Mouse (Mus musculus): ENCODE results near the gene Nlrp4b. TPM values are rescaled to one million over a fixed set of nuclear protein-coding genes. Genes with fewer than 3 reads are reported as not detected.
"Not testable (repeated sequence)": the region's sequence is repeated elsewhere in the genome, so short reads cannot be mapped to it uniquely, and the experiment has no call there.

Gene Nlrp4b
- polyA plus RNA-seq (2021), result not detected

DNA sequence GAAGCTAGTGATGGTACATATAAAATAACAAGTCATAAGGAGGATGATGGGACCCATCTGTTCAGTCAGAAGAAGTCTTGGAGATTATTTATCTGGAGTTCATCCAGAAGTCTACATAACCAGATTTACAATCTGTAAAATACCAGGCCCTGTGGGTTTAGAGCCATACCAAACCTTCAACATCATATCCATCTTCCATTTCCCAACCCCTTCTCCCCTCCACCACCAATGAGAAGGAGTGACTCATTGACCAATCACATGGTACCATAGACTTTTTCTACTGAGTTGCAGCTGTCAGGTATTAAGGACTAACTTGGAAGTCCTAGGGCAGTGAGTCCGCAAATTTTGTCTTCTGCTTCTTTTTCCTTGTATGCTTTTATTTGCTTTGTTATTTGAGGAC is at the start of gene Nlrp4b:
TSS of gene Nlrp4b (plus strand) at position 301 of the 400 bp plus-strand sequence.
- ATAC-seq, result no peak
- no peak for TF ChIP-seq CTCF (IDR thresholded peaks at IDR 0.05)

DNA sequence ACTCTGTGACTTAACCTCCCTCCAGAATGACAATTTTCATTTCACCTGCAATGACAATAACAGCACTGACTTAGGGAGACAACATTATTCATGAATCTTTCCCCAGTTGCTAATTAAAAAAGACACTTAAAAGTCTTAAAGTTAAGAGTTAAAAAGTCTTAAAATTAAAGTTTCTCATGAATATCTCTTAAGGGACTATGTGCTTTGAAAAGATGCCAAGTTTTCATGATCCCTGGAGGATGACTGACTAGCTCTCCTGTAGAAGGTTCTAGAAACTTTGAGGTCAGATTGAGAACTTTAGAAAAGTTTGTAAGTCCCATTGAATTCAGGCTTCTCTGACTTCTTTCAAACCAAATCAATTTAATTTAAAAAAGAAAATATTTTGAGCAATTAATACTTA is 66.7 kb downstream of the Nlrp4b start, which contains the start of gene Vmn1r71:
TSS of gene Vmn1r71 (minus strand) at position 101 of the 400 bp plus-strand sequence.
- no peak for DNase-seq (ENCODE audit: low read depth, low spot score)
- TF ChIP-seq CTCF (IDR thresholded peaks at IDR 0.05), result no peak
- POLR2A ChIA-PET, result no interaction called here
- H3K27me3 ChIP-seq, result no peaks in the 10 kb centered on the region
- no peak for ATAC-seq
- CTCF ChIA-PET, result no interaction called here
- in situ Hi-C loops (cut with MboI; ENCODE audit: low pct_unique_long_range_greater_than_20kb), result no loop called here

More for the DNA sequence above, at the start of gene Nlrp4b:
- H3K27me3 ChIP-seq, result no peaks in the 10 kb centered on the region
- in situ Hi-C loops (cut with MboI; ENCODE audit: low pct_unique_long_range_greater_than_20kb), result no loop called here
- DNase-seq (ENCODE audit: low read depth, low spot score), result no peak
- CTCF ChIA-PET, result no interaction called here
- POLR2A ChIA-PET, result no interaction called here

- ATAC-seq; DNase-seq (ENCODE audit: low read depth, low spot score); in situ Hi-C loops (cut with MboI; ENCODE audit: low pct_unique_long_range_greater_than_20kb); CTCF ChIA-PET; H3K27me3 ChIP-seq; POLR2A ChIA-PET: not testable (repeated sequence)
Observed at GRCm38 (mm10) chr7:10757551-10757950, 70.0 kb downstream of the Nlrp4b start.

Other genes starting within 250 kb of the Nlrp4b start
- gene Vmn1r67, start 244.5 kb upstream of the Nlrp4b start, polyA plus RNA-seq (2021), result not detected
- 3.6 TPM for gene Zik1, start 192.4 kb upstream of the Nlrp4b start, polyA plus RNA-seq (2021)
- not detected for gene Vmn1r68, start 129.3 kb upstream of the Nlrp4b start, polyA plus RNA-seq (2021)
- not detected for gene Vmn1r69, start 74.1 kb upstream of the Nlrp4b start, polyA plus RNA-seq (2021)
- not detected for gene Vmn1r70, start 56.3 kb upstream of the Nlrp4b start, polyA plus RNA-seq (2021)
- not detected for gene Vmn1r71, start 66.6 kb downstream of the Nlrp4b start, polyA plus RNA-seq (2021)
- 0.04 TPM for gene Zscan4b, start 217.3 kb downstream of the Nlrp4b start, polyA plus RNA-seq (2021)